Mouse (Mus musculus) midbrain, embryonic 13.5 days (tissue): Measurements from ENCODE around the gene Atp1b2. TPM values are rescaled to one million over a fixed set of nuclear protein-coding genes. Genes with fewer than 3 reads are reported as not detected.
"Not testable (repeated sequence)": the region's sequence is repeated elsewhere in the genome, so short reads cannot be mapped to it uniquely, and the experiment has no call there.

Experiments used
- ATAC-seq: fragments of 200-750 bp; cut with Nextera tagmentation; 2 replicates; pipeline ENCODE4 v1.8.0; 2017; ENCODE audit warnings: mild to moderate bottlenecking, moderate TSS enrichment, moderate library complexity
- H3K27ac ChIP-seq: fragments of 300-500 bp; sonication (generic); 2 replicates; pipeline ENCODE4 v1.5.1; 2015; ENCODE audit warnings: inconsistent platforms, mild to moderate bottlenecking, moderate library complexity
- H3K27me3 ChIP-seq: fragments of 300-500 bp; sonication (generic); 2 replicates; pipeline ENCODE4 v1.6.1; 2015; ENCODE audit warnings: mild to moderate bottlenecking, inconsistent platforms
- H3K36me3 ChIP-seq: fragments of 300-500 bp; sonication (generic); 2 replicates; pipeline ENCODE4 v1.6.1; 2015; ENCODE audit warnings: mild to moderate bottlenecking, inconsistent platforms
- H3K4me1 ChIP-seq: fragments of 300-500 bp; sonication (generic); replicated peaks from 2 replicates; pipeline ENCODE4 v1.6.1; 2015; ENCODE audit warnings: inconsistent platforms
- H3K4me2 ChIP-seq: fragments of 300-500 bp; sonication (generic); replicated peaks from 2 replicates; pipeline ENCODE4 v1.6.1; 2015; ENCODE audit warnings: moderate library complexity, mild to moderate bottlenecking, inconsistent platforms
- H3K4me3 ChIP-seq: fragments of 300-500 bp; sonication (generic); replicated peaks from 2 replicates; pipeline ENCODE4 v1.5.1; 2015; ENCODE audit warnings: mild to moderate bottlenecking, inconsistent platforms
- H3K9ac ChIP-seq: fragments of 300-500 bp; sonication (generic); replicated peaks from 2 replicates; pipeline ENCODE4 v1.6.1; 2015; ENCODE audit warnings: mild to moderate bottlenecking, inconsistent platforms
- H3K9me3 ChIP-seq: fragments of 300-500 bp; sonication (generic); 2 replicates; pipeline ENCODE4 v1.6.1; 2016; ENCODE audit warnings: mild to moderate bottlenecking, inconsistent platforms
- WGBS: fragments of 180-500 bp; shearing (Covaris S2); methylation state at CpG from one replicate; pipeline ENCODE4 v1.1.7; 2015; 5-methylcytosine and 5-hydroxymethylcytosine counted together
- polyA plus RNA-seq: library from polyadenylated mRNA; unstranded; fragments of >200 nt; fragmentation: Nextera tagmentation; extraction: Ambion mirVana; gene quantifications from 2 replicates; pipeline ENCODE4 v1.2.1, GENCODE M21; 2015

The Atp1b2 gene
- polyA plus RNA-seq, 1 experiment from 2014 or later, result 24.3 TPM

GRCm38 (mm10) chr11:69622406-69622805, 16.7 kb upstream of the Atp1b2 start:
- Histone ChIP-seq H3K9ac (peak overlapping the region; percentile 73), H3K4me1 (peaks cover 18% of the 10 kb centered on the region), H3K4me3 (peak overlapping the region; percentile 51), H3K9me3 (no peaks in the 10 kb centered on the region), H3K36me3 (no peaks in the 10 kb centered on the region), H3K27ac (peak overlapping the region; percentile 81), H3K4me2 (peak overlapping the region; percentile 72), H3K27me3 (no peaks in the 10 kb centered on the region)
- 44% methylated on average over 6 of the region's 6 CpGs for WGBS
- ATAC-seq, result peak; percentile 31

DNA sequence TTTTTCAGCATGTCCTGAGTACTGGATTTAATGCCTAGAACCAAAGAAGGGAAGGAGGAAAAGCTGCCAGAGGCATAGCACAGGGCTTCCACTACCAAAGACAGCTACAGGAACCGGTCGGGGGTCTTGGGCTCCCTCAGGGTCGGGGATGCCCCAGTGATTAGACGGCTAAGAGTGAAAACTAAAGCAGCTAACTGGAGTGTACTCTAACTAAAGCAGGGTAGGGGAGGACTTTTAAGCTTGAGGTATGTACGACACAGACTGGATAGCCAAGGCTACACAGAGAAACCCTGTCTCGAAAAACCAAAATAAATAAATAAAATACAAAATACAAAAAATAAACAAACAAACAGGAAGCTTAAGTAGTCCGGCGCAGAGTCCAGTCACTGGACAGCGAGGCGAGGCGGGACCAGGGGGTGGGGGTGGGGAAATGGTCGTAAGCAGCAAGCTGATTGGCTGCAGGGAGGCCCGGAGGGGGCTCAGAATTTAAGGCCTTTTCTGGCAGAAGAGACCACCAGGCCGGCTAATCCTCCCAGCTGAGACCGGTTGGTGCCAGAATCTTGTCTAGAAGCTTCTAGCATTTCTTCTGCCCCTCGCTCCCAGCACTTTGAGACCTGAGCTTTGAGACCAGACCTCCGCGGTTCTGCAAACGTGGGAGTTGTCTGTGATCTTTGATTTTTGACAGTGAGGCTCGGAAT, 16.0 kb upstream of the Atp1b2 start, which contains the start of gene Sat2:
TSS of gene Sat2 (plus strand) at position 454 of the 698 bp plus-strand sequence.
- H3K4me3 ChIP-seq, result peak within 1 kb of the TSS; percentile 51
- WGBS, result under 1% methylated on average over 20 of the region's 20 CpGs

DNA sequence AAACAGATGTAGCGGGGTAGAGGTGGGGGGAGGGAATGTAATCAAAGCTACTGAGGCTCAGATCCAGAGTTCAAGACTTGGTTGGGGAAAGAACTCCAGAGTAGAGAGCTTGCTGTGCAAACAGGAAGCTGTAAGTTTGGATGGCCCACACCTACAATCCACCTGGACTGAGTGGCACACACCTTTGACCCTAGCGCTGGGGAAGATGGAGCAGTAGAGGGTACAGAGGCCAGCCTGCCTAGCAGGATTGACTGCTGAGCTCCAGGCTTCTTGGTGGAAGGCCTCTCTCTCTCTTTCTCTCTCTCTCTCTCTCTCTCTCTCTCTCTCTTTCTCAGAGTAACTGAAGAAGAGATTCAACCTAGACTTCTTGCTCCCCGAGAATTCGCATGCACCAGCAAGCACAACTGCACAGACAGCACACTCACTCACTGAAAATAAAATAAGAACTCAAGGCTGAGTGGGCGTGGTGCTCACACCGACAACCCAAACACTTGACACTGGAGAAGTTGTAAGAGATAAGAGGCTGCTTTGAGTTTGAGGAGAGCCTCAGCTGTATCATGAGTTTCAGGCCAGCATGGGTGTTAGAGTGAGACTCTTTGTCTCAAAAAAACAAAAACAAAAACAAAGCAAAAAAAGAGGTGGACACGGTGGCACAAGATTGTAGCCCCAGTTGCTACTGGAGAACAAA, 14.8 kb upstream of the Atp1b2 start:
- H3K27ac ChIP-seq, result no peak overlapping the region
- no peaks in the 10 kb centered on the region for H3K36me3 ChIP-seq
- no peak overlapping the region for H3K4me2 ChIP-seq
- H3K4me3 ChIP-seq, result no peak overlapping the region
- no peaks in the 10 kb centered on the region for H3K27me3 ChIP-seq
- no peak overlapping the region for H3K9ac ChIP-seq
- peaks cover 18% of the 10 kb centered on the region for H3K4me1 ChIP-seq
- no peak for ATAC-seq
- no peaks in the 10 kb centered on the region for H3K9me3 ChIP-seq
- WGBS, result 80% methylated on average over 7 of the region's 7 CpGs

More for the DNA sequence above, 16.0 kb upstream of the Atp1b2 start, which contains the start of gene Sat2:
- Histone ChIP-seq H3K4me2 (peak within 1 kb of the TSS; percentile 72), H3K4me1 (peaks cover 18% of the 10 kb centered on the region), H3K27me3 (no peaks in the 10 kb centered on the region), H3K27ac (peak within 1 kb of the TSS; percentile 81), H3K9ac (peak within 1 kb of the TSS; percentile 73), H3K36me3 (no peaks in the 10 kb centered on the region), H3K9me3 (no peaks in the 10 kb centered on the region)
- ATAC-seq, result peak; percentile 88

DNA sequence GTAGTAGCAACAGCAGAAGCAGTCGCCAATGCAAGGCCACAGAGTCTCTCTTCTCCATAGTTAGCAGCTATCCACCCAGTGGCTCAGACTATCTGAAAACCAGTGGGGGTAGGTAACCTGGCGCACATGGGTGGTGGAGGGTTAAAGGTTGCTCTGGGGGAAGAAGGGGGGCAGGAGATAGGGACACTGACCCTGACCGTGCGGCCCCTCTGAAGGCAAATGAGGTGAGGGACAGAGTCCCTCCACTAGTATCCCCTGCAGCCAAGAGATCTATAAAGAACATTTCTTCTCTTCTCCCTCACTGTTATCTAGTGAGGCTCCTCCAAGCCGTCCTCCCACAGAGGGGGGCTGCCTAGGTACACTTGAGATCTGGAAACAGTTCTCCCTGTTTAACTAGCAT, 12.1 kb upstream of the Atp1b2 start, which contains the start of gene Shbg:
TSS of gene Shbg (minus strand) at position 101 of the 400 bp plus-strand sequence.
- H3K4me3 ChIP-seq, result no peak within 1 kb of the TSS
- no peaks in the 10 kb centered on the region for H3K36me3 ChIP-seq
- ATAC-seq, result no peak
- no peak within 1 kb of the TSS for H3K27ac ChIP-seq
- no peaks in the 10 kb centered on the region for H3K27me3 ChIP-seq
- H3K4me2 ChIP-seq, result no peak within 1 kb of the TSS
- H3K9me3 ChIP-seq, result no peaks in the 10 kb centered on the region
- H3K9ac ChIP-seq, result peak within 1 kb of the TSS; percentile 3
- peaks cover 18% of the 10 kb centered on the region for H3K4me1 ChIP-seq
- WGBS, result 81% methylated on average over 5 of the region's 5 CpGs

GRCm38 (mm10) chr11:69616781-69617180, 11.0 kb upstream of the Atp1b2 start:
- Histone ChIP-seq H3K9ac (peak overlapping the region; percentile 3), H3K36me3 (no peaks in the 10 kb centered on the region), H3K4me2 (no peak overlapping the region), H3K27me3 (no peaks in the 10 kb centered on the region), H3K27ac (no peak overlapping the region), H3K4me1 (peaks cover 10% of the 10 kb centered on the region), H3K9me3 (no peaks in the 10 kb centered on the region), H3K4me3 (no peak overlapping the region)
- WGBS, result 50% methylated on average over 10 of the region's 10 CpGs
- no peak for ATAC-seq

- not testable (repeated sequence) for H3K9ac ChIP-seq, ATAC-seq
- WGBS, result 56% methylated on average over 11 of the region's 11 CpGs
Measured at GRCm38 (mm10) chr11:69614257-69614588, 8.5 kb upstream of the Atp1b2 start.

GRCm38 (mm10) chr11:69613553-69614256, 8.0 kb upstream of the Atp1b2 start:
- H3K4me2 ChIP-seq, result peak overlapping the region; percentile 13; the same call in 1 of the 2 replicates
- no peaks in the 10 kb centered on the region for H3K27me3 ChIP-seq
- peaks cover 6% of the 10 kb centered on the region for H3K4me1 ChIP-seq
- no peak overlapping the region for H3K27ac ChIP-seq
- peak overlapping the region; percentile 28; the same call in 1 of the 2 replicates for H3K9ac ChIP-seq
- no peaks in the 10 kb centered on the region for H3K36me3 ChIP-seq
- 8% methylated on average over 19 of the region's 19 CpGs for WGBS
- ATAC-seq, result peak; percentile 55; the same call in 1 of the 2 replicates
- no peak overlapping the region for H3K4me3 ChIP-seq
- H3K9me3 ChIP-seq, result no peaks in the 10 kb centered on the region

More at GRCm38 (mm10) chr11:69614257-69614588, 8.5 kb upstream of the Atp1b2 start:
- H3K36me3 ChIP-seq, H3K27me3 ChIP-seq, H3K4me3 ChIP-seq, H3K27ac ChIP-seq, H3K9me3 ChIP-seq, H3K4me1 ChIP-seq, H3K4me2 ChIP-seq: not testable (repeated sequence)

DNA sequence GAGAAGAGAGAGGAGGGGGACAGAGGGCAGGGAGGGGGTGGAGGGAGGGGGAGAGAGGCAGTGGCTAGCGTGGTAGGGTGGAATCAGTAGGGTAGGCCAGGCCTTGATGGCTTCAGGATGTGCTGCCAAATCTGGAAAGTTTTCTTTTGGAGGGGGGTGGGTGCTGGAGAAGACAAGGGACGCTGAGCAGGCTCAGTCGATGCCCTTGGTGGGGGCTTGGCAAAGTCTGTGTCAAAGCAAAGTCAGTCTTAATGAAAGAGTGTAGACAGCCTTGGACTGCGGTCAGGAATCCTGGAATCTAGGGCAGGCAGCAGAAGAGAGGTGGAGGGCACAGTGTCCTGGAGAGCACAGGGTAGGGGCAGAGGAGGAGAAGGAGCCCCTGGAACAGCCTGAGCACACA, 5.2 kb upstream of the Atp1b2 start:
- no peak for ATAC-seq
- H3K36me3 ChIP-seq, result no peaks in the 10 kb centered on the region

DNA sequence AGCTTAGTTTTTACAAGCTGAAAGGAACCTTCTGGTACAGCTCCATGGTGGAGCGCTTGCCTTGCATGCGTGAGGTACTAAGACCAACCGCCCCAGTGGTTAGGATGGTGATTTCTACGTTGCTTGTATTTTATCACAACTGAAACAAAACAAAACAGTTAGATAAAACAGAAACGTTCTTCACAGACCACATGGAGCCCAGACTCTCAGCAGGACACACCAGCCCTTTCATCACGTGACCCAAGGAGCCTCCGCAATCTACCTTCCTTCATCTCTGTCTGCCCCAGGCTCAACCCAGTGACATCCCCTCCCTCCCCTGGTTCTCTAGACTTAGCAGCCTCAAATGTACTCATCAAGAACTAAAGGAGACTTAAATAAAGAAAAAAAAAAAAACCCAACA, 3.7 kb upstream of the Atp1b2 start:
- Histone ChIP-seq H3K27me3 (no peaks in the 10 kb centered on the region), H3K4me2 (no peak overlapping the region), H3K4me1 (peaks cover 17% of the 10 kb centered on the region), H3K9me3 (no peaks in the 10 kb centered on the region), H3K9ac (no peak overlapping the region), H3K36me3 (no peaks in the 10 kb centered on the region), H3K4me3 (no peak overlapping the region), H3K27ac (no peak overlapping the region)
- WGBS, result 67% methylated on average over 7 of the region's 7 CpGs
- no peak for ATAC-seq

More for the DNA sequence above, 5.2 kb upstream of the Atp1b2 start:
- Histone ChIP-seq H3K27ac (no peak overlapping the region), H3K27me3 (no peaks in the 10 kb centered on the region), H3K4me1 (peaks cover 11% of the 10 kb centered on the region), H3K9ac (no peak overlapping the region), H3K9me3 (no peaks in the 10 kb centered on the region), H3K4me2 (no peak overlapping the region), H3K4me3 (no peak overlapping the region)
- 62% methylated on average over 4 of the region's 4 CpGs for WGBS

- no peak overlapping the region for H3K4me2 ChIP-seq
- H3K4me3 ChIP-seq, result no peak overlapping the region
- no peak overlapping the region for H3K9ac ChIP-seq
- 83% methylated on average over 3 of the region's 3 CpGs for WGBS
- ATAC-seq, result no peak
- H3K4me1 ChIP-seq, result peaks cover 21% of the 10 kb centered on the region
- H3K9me3 ChIP-seq, result no peaks in the 10 kb centered on the region
- no peak overlapping the region for H3K27ac ChIP-seq
- H3K27me3 ChIP-seq, result peaks cover 3% of the 10 kb centered on the region; the same call in 1 of the 2 replicates
- no peaks in the 10 kb centered on the region for H3K36me3 ChIP-seq
Measured at GRCm38 (mm10) chr11:69608525-69608924, 2.8 kb upstream of the Atp1b2 start.

DNA sequence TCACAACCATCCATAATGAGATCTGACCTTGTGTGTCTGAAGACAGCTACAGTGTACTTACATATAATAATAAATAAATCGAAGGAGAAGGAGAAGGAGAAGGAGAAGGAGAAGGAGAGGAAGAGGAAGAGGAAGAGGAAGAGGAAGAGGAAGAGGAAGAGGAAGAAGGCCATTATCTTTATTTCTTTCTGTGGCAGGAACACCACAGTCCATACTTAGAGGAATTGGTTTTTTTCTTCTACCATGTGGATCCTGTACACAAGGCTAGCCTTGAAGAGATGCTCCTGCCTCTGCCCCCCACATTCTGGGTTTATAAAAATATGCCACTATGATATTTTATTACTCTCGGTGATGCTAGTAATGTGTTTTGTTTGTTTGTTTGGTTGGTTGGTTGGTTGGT, 1.1 kb upstream of the Atp1b2 start:
- peaks cover 10% of the 10 kb centered on the region; the same call in 1 of the 2 replicates for H3K27me3 ChIP-seq
- peaks cover 6% of the 10 kb centered on the region for H3K36me3 ChIP-seq
- no peaks in the 10 kb centered on the region for H3K9me3 ChIP-seq
- 84% methylated on average over 2 of the region's 2 CpGs for WGBS
- no peak overlapping the region for H3K9ac ChIP-seq
- H3K4me2 ChIP-seq, result no peak overlapping the region
- no peak overlapping the region for H3K27ac ChIP-seq
- peaks cover 23% of the 10 kb centered on the region for H3K4me1 ChIP-seq
- H3K4me3 ChIP-seq, result no peak overlapping the region
- no peak for ATAC-seq

- peak overlapping the region; percentile 62 for H3K4me3 ChIP-seq
- peak overlapping the region; percentile 44; the same call in 1 of the 2 replicates for H3K27ac ChIP-seq
- H3K9ac ChIP-seq, result no peak overlapping the region
Measured at GRCm38 (mm10) chr11:69606491-69606795, 701 bp upstream of the Atp1b2 start.

More at GRCm38 (mm10) chr11:69606491-69606795, 701 bp upstream of the Atp1b2 start:
- Histone ChIP-seq H3K27me3 (peaks cover 10% of the 10 kb centered on the region; the same call in 1 of the 2 replicates), H3K4me2 (peak overlapping the region; percentile 92), H3K4me1 (peaks cover 23% of the 10 kb centered on the region), H3K9me3 (no peaks in the 10 kb centered on the region), H3K36me3 (peaks cover 10% of the 10 kb centered on the region)
- 50% methylated on average over 2 of the region's 2 CpGs for WGBS
- no peak for ATAC-seq
